Mouse (Mus musculus): ENCODE data around the gene Dock9. TPM values are rescaled to one million over a fixed set of nuclear protein-coding genes. Genes with fewer than 3 reads are reported as not detected.

Gene Dock9
- total and polyA plus RNA-seq, 3 experiments = 3.4 to 21.7 (median 9.3) TPM

GRCm38 (mm10) chr14:121687274-121687673 is 110.4 kb downstream of the Dock9 start:
- peaks cover 5% of the 10 kb centered on the region for H3K4me1 ChIP-seq (ENCODE audit: insufficient read depth, low read depth, low read length)
- H3K4me3 ChIP-seq (ENCODE audit: low read depth, low read length) = no peak overlapping the region
- no peaks in the 10 kb centered on the region for H3K27me3 ChIP-seq (ENCODE audit: insufficient read depth, low read length)
- no peaks in the 10 kb centered on the region for H3K36me3 ChIP-seq (replicated peaks)
- no peak for TF ChIP-seq GATA1 (IDR thresholded peaks at IDR 0.05; ENCODE audit: borderline replicate concordance, low read length)
- no peak for TF ChIP-seq POLR2AphosphoS5 (IDR thresholded peaks at IDR 0.05; ENCODE audit: insufficient replicate concordance, low read depth, low read length)
- no peak for TF ChIP-seq TAL1 (conservative IDR thresholded peaks at IDR 0.05; ENCODE audit: low read depth, low read length)
- TF ChIP-seq GATA2 (IDR thresholded peaks at IDR 0.05; ENCODE audit: borderline replicate concordance, low read depth, low read length) = no peak
- no peak for TF ChIP-seq CTCF (IDR thresholded peaks at IDR 0.05; ENCODE audit: low read depth, low read length)
- no peaks in the 10 kb centered on the region for H3K9me3 ChIP-seq (replicated peaks)
- DNase-seq (ENCODE audit: low spot score) (no peak), ATAC-seq (ENCODE audit: extremely low read depth, insufficient number of reproducible peaks, low FRiP score, poor library complexity, severe bottlenecking) (no peak; the same call in 1 of the 2 replicates)

- Histone ChIP-seq H3K36me3 (replicated peaks) (peaks cover 4% of the 10 kb centered on the region), H3K27me3 (ENCODE audit: insufficient read depth, low read length) (no peaks in the 10 kb centered on the region), H3K4me1 (ENCODE audit: insufficient read depth, low read depth, low read length) (no peaks in the 10 kb centered on the region), H3K9me3 (replicated peaks) (no peaks in the 10 kb centered on the region), H3K4me3 (ENCODE audit: low read depth, low read length) (no peak overlapping the region)
- ATAC-seq (ENCODE audit: extremely low read depth, insufficient number of reproducible peaks, low FRiP score, poor library complexity, severe bottlenecking) (no peak), DNase-seq (ENCODE audit: low spot score) (no peak)
- TF ChIP-seq CTCF (IDR thresholded peaks at IDR 0.05; ENCODE audit: low read depth, low read length) = no peak
- no peak for TF ChIP-seq GATA1 (IDR thresholded peaks at IDR 0.05; ENCODE audit: borderline replicate concordance, low read length)
- TF ChIP-seq TAL1 (conservative IDR thresholded peaks at IDR 0.05; ENCODE audit: low read depth, low read length) = no peak
- no peak for TF ChIP-seq POLR2AphosphoS5 (IDR thresholded peaks at IDR 0.05; ENCODE audit: insufficient replicate concordance, low read depth, low read length)
- no peak for TF ChIP-seq GATA2 (IDR thresholded peaks at IDR 0.05; ENCODE audit: borderline replicate concordance, low read depth, low read length)
Measured at GRCm38 (mm10) chr14:121678913-121679312, 118.7 kb downstream of the Dock9 start.

- Histone ChIP-seq H3K9me3 (replicated peaks) (no peaks in the 10 kb centered on the region), H3K4me1 (ENCODE audit: insufficient read depth, low read depth, low read length) (no peaks in the 10 kb centered on the region), H3K36me3 (replicated peaks) (peaks cover 4% of the 10 kb centered on the region), H3K4me3 (ENCODE audit: low read depth, low read length) (no peak overlapping the region), H3K27me3 (ENCODE audit: insufficient read depth, low read length) (no peaks in the 10 kb centered on the region)
- no peak for ATAC-seq (ENCODE audit: extremely low read depth, insufficient number of reproducible peaks, low FRiP score, poor library complexity, severe bottlenecking)
- DNase-seq (ENCODE audit: low spot score) = no peak
- no peak for TF ChIP-seq POLR2AphosphoS5 (IDR thresholded peaks at IDR 0.05; ENCODE audit: insufficient replicate concordance, low read depth, low read length)
- no peak for TF ChIP-seq TAL1 (conservative IDR thresholded peaks at IDR 0.05; ENCODE audit: low read depth, low read length)
- no peak for TF ChIP-seq GATA1 (IDR thresholded peaks at IDR 0.05; ENCODE audit: borderline replicate concordance, low read length)
Measured at GRCm38 (mm10) chr14:121678445-121678844, 119.2 kb downstream of the Dock9 start.

- DNase-seq (ENCODE audit: low spot score) (no peak), ATAC-seq (ENCODE audit: extremely low read depth, insufficient number of reproducible peaks, low FRiP score, poor library complexity, severe bottlenecking) (no peak)
- no peaks in the 10 kb centered on the region for H3K9me3 ChIP-seq (replicated peaks)
- H3K4me1 ChIP-seq (ENCODE audit: insufficient read depth, low read depth, low read length) = no peaks in the 10 kb centered on the region
- peaks cover 4% of the 10 kb centered on the region for H3K36me3 ChIP-seq (replicated peaks)
- no peaks in the 10 kb centered on the region for H3K27me3 ChIP-seq (ENCODE audit: insufficient read depth, low read length)
- no peak overlapping the region for H3K4me3 ChIP-seq (ENCODE audit: low read depth, low read length)
- no peak for TF ChIP-seq GATA2 (IDR thresholded peaks at IDR 0.05; ENCODE audit: borderline replicate concordance, low read depth, low read length)
- no peak for TF ChIP-seq TAL1 (conservative IDR thresholded peaks at IDR 0.05; ENCODE audit: low read depth, low read length)
- TF ChIP-seq POLR2AphosphoS5 (IDR thresholded peaks at IDR 0.05; ENCODE audit: insufficient replicate concordance, low read depth, low read length) = no peak
- TF ChIP-seq CTCF (IDR thresholded peaks at IDR 0.05; ENCODE audit: low read depth, low read length) = no peak
- no peak for TF ChIP-seq GATA1 (IDR thresholded peaks at IDR 0.05; ENCODE audit: borderline replicate concordance, low read length)
Measured at GRCm38 (mm10) chr14:121676596-121677330, 120.9 kb downstream of the Dock9 start.

- no peak overlapping the region for H3K4me3 ChIP-seq (ENCODE audit: low read depth, low read length)
- DNase-seq (ENCODE audit: low spot score) (no peak), ATAC-seq (ENCODE audit: extremely low read depth, insufficient number of reproducible peaks, low FRiP score, poor library complexity, severe bottlenecking) (no peak)
- peaks cover 2% of the 10 kb centered on the region for H3K36me3 ChIP-seq (replicated peaks)
- H3K4me1 ChIP-seq (ENCODE audit: insufficient read depth, low read depth, low read length) = no peaks in the 10 kb centered on the region
- H3K27me3 ChIP-seq (ENCODE audit: insufficient read depth, low read length) = no peaks in the 10 kb centered on the region
- no peaks in the 10 kb centered on the region for H3K9me3 ChIP-seq (replicated peaks)
- no peak for TF ChIP-seq GATA2 (IDR thresholded peaks at IDR 0.05; ENCODE audit: borderline replicate concordance, low read depth, low read length)
- TF ChIP-seq POLR2AphosphoS5 (IDR thresholded peaks at IDR 0.05; ENCODE audit: insufficient replicate concordance, low read depth, low read length) = no peak
Measured at GRCm38 (mm10) chr14:121676121-121676591, 121.5 kb downstream of the Dock9 start.

GRCm38 (mm10) chr14:121675579-121675978 is 122.1 kb downstream of the Dock9 start:
- no peak for ATAC-seq (ENCODE audit: extremely low read depth, insufficient number of reproducible peaks, low FRiP score, poor library complexity, severe bottlenecking)
- Histone ChIP-seq H3K4me3 (ENCODE audit: low read depth, low read length) (no peak overlapping the region), H3K4me1 (ENCODE audit: insufficient read depth, low read depth, low read length) (no peaks in the 10 kb centered on the region)

More at GRCm38 (mm10) chr14:121675579-121675978, 122.1 kb downstream of the Dock9 start:
- H3K27me3 ChIP-seq (ENCODE audit: insufficient read depth, low read length) = no peaks in the 10 kb centered on the region
- H3K9me3 ChIP-seq (replicated peaks) = no peaks in the 10 kb centered on the region
- peaks cover 2% of the 10 kb centered on the region for H3K36me3 ChIP-seq (replicated peaks)
- TF ChIP-seq GATA2 (IDR thresholded peaks at IDR 0.05; ENCODE audit: borderline replicate concordance, low read depth, low read length) (no peak), TAL1 (conservative IDR thresholded peaks at IDR 0.05; ENCODE audit: low read depth, low read length) (no peak), GATA1 (IDR thresholded peaks at IDR 0.05; ENCODE audit: borderline replicate concordance, low read length) (no peak), CTCF (IDR thresholded peaks at IDR 0.05; ENCODE audit: low read depth, low read length) (no peak), POLR2AphosphoS5 (IDR thresholded peaks at IDR 0.05; ENCODE audit: insufficient replicate concordance, low read depth, low read length) (no peak)
- DNase-seq (ENCODE audit: low spot score) = no peak

Measured in G1E (cell line).